Comparison of ENCODE assay signal across 7 mouse cellular contexts in the genomic region with DNA sequence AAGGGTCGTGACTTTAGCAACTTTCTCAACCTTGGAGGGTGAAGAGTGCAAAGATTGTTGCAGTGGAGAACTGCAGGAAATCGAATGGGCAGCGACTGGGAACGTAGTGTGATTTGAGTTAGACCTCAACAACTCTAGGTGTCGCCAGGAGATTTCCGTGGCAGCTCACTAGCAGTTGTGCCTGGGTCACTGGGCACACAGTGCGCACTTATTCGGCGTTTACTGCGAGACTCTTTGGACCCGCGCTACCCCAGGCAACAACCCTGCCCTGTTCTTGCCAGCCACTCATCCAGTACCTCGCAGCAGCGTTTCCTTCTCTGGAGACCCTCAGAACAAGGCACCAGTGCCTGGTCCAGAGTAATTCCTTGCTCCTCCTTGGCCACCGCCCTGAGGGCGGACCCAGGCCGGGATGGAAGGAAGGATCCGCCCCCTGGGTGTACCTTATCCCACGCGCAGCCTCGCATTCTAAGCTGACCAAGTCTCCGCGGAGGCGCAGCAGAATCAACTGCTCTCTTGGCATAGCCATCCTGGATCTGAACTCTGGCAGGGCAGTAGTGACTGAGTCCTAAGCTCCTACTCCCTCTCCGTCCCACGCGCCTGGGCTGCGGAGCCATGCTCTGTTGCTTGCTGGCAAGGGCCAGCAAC. TPM values are rescaled to one million over a fixed set of nuclear protein-coding genes. Genes with fewer than 3 reads are reported as not detected.
A peak's percentile ranks its signal among the peaks of the same experiment; 100 is the strongest.
DNase-seq lines count a peak whose midpoint lies in the region.

No protein-coding gene starts in this region.

- DNase-seq in adrenal gland, adult 18-20 months (ENCODE audit: low spot score in 2 of 2) = peak; percentile 62 to 70
- peak; percentile 78 for DNase-seq in embryo, embryonic 11 days
- peak; percentile 83 to 85 for DNase-seq in heart, adult 18-20 months
- DNase-seq in kidney, adult 11 months = peak; percentile 78
- DNase-seq in lung, adult 18-20 months = peak; percentile 42 to 63
- peak; percentile 34 for DNase-seq in ovary, adult 18-20 months (ENCODE audit: low spot score)
- no peak for DNase-seq in layer of hippocampus, adult 18-20 months (ENCODE audit: low spot score in 2 of 2)

RNA-seq across cellular contexts. Expression of a gene that starts 10.6 kb away (rescaled TPM):
- 10 to 100 TPM; 42.0 to 53.0 TPM for total RNA-seq in adrenal gland, adult 18-20 months (2021)
- 100 to 1,000 TPM in 1 of 2 experiments, 10 to 100 TPM in 1; 99.8 to 105 TPM for total RNA-seq in heart, adult 18-20 months (2021)
- total RNA-seq in layer of hippocampus, adult 18-20 months (2021) = 1 to 10 TPM; 1.5 to 2.9 TPM

Comparison
In these comparisons a context has a peak if more than half of its experiments do, and no peak if none do; other contexts are left out.
1. DNase-seq: peak in adrenal gland, adult 18-20 months (2 of 2), embryo, embryonic 11 days (single experiment), heart, adult 18-20 months (2 of 2), kidney, adult 11 months (single experiment), lung, adult 18-20 months (2 of 2) and ovary, adult 18-20 months (single experiment); none in layer of hippocampus, adult 18-20 months (0 of 2).
2. RNA of a gene that starts 10.6 kb away (total RNA-seq): 99.8 to 105 TPM in heart, adult 18-20 months and 42.0 to 53.0 TPM in adrenal gland, adult 18-20 months; 1.5 to 2.9 TPM in layer of hippocampus, adult 18-20 months; every median in the first group is over 10 times any median in the second.